Mouse (Mus musculus) Patski (cell line): ENCODE data around the gene Nudt4. TPM values are rescaled to one million over a fixed set of nuclear protein-coding genes. Genes with fewer than 3 reads are reported as not detected.

Experiments
- ATAC-seq: fragments of 100-300 bp; one replicate; pipeline ENCODE4 v1.8.0; 2021
- CTCF ChIA-PET: fragments of 350-600 bp; sonication (Branson Sonifier 250); formaldehyde crosslinking; loops from one replicate; lab custom pipeline; 2022; ENCODE audit warnings: inconsistent platforms; lab: Charles Lee
- POLR2A ChIA-PET: fragments of 350-600 bp; sonication (Branson Sonifier 250); formaldehyde crosslinking; loops from one replicate; lab custom pipeline; 2022; ENCODE audit warnings: antibody characterized with exemption, inconsistent platforms; lab: Charles Lee
- DNase-seq: peaks from one replicate; pipeline ENCODE4 v3.0.0-alpha.2; 2011; ENCODE audit warnings: low read depth, low spot score
- H3K27me3 ChIP-seq: fragments of 371-371 bp; one replicate; pipeline ENCODE4 v1.5.1; 2021
- CTCF ChIP-seq: fragments of 100-300 bp; IDR thresholded peaks from one replicate; pipeline ENCODE4 v1.5.1; 2021
- in situ Hi-C: fragments of 300-500 bp; cut with MboI; formaldehyde crosslinking; loops from 3 replicates; pipeline ENCODE4 v1.11.1; 2018; ENCODE audit warnings: low pct_unique_long_range_greater_than_20kb, mixed read lengths
- polyA plus RNA-seq: library from polyadenylated mRNA; unstranded; gene quantifications from one replicate; pipeline ENCODE4 v1.2.3, GENCODE M21; 2021

Gene Nudt4
- polyA plus RNA-seq, 1 experiment from 2014 or later, result 68.6 TPM

- H3K27me3 ChIP-seq, result no peaks in the 10 kb centered on the region
- POLR2A ChIA-PET, result interaction anchor here (0.6 kb wide), 1 partner anchor 276 kb away, joined by 4 read pairs; no protein-coding TSS in a partner anchor
- in situ Hi-C loops, result no loop called here
- no peak for ATAC-seq
- DNase-seq, result no peak
- TF ChIP-seq CTCF, result no peak
- CTCF ChIA-PET, result interaction anchor here (1.3 to 1.4 kb wide), 2 partner anchors 8 to 22 kb away, joined by 3 read pairs; no protein-coding TSS in a partner anchor
Observed at GRCm38 (mm10) chr10:95525871-95526270, 38.1 kb downstream of the Nudt4 start.

- ChIA-PET POLR2A (no interaction called here), CTCF (interaction anchor here (1.3 to 1.4 kb wide), 2 partner anchors 7 to 23 kb away, joined by 3 read pairs; no protein-coding TSS in a partner anchor)
- no peaks in the 10 kb centered on the region for H3K27me3 ChIP-seq
- DNase-seq (no peak), ATAC-seq (no peak)
- in situ Hi-C loops, result no loop called here
- no peak for TF ChIP-seq CTCF
Observed at GRCm38 (mm10) chr10:95525037-95525675, 38.8 kb downstream of the Nudt4 start.

GRCm38 (mm10) chr10:95517656-95518055 lies 46.3 kb downstream of the Nudt4 start:
- H3K27me3 ChIP-seq, result no peaks in the 10 kb centered on the region
- POLR2A ChIA-PET, result interaction anchor here (0.6 kb wide), 1 partner anchor 19 kb away, joined by 3 read pairs; no protein-coding TSS in a partner anchor
- DNase-seq, result no peak
- TF ChIP-seq CTCF, result no peak
- no peak for ATAC-seq
- in situ Hi-C loops, result no loop called here
- CTCF ChIA-PET, result interaction anchor here (1.0 to 1.4 kb wide), 2 partner anchors 8 to 11 kb away, joined by 3 read pairs; no protein-coding TSS in a partner anchor

- POLR2A ChIA-PET, result interaction anchor here (0.5 to 2.2 kb wide), 3 partner anchors 11 to 30 kb away, joined by 3 to 9 read pairs (median 3); no protein-coding TSS in a partner anchor
Observed at GRCm38 (mm10) chr10:95515293-95515931, 48.5 kb downstream of the Nudt4 start.

GRCm38 (mm10) chr10:95514656-95515292 lies 49.2 kb downstream of the Nudt4 start, which contains the start of gene Ube2n:
TSS of gene Ube2n (plus strand) at chr10:95515145.
- TF ChIP-seq CTCF, result no peak
- DNase-seq, result peak; percentile 81
- POLR2A ChIA-PET, result interaction anchor here (0.5 to 2.2 kb wide), 2 partner anchors 12 to 16 kb away, joined by 3 to 9 read pairs; no protein-coding TSS in a partner anchor
- H3K27me3 ChIP-seq, result no peaks in the 10 kb centered on the region
- in situ Hi-C loops, result no loop called here
- CTCF ChIA-PET, result interaction anchor here (0.8 kb wide), 1 partner anchor 30 kb away, joined by 3 read pairs; no protein-coding TSS in a partner anchor
- peak; percentile 94 for ATAC-seq

More at GRCm38 (mm10) chr10:95515293-95515931, 48.5 kb downstream of the Nudt4 start:
- in situ Hi-C loops, result no loop called here
- no peaks in the 10 kb centered on the region for H3K27me3 ChIP-seq
- CTCF ChIA-PET, result no interaction called here
- DNase-seq (no peak), ATAC-seq (peak; percentile 45)
- TF ChIP-seq CTCF, result no peak

- in situ Hi-C loops, result no loop called here
- DNase-seq (no peak), ATAC-seq (no peak)
- POLR2A ChIA-PET, result interaction anchor here (0.6 to 2.2 kb wide), 3 partner anchors 10 to 72 kb away, joined by 3 to 9 read pairs (median 6); no protein-coding TSS in a partner anchor
- no peaks in the 10 kb centered on the region for H3K27me3 ChIP-seq
- CTCF ChIA-PET, result interaction anchor here (0.8 to 1.4 kb wide), 4 partner anchors 10 to 30 kb away, joined by 3 to 4 read pairs (median 4); partner anchors contain the start of gene Mrpl42
- TF ChIP-seq CTCF, result no peak
Observed at GRCm38 (mm10) chr10:95513768-95514556, 50.0 kb downstream of the Nudt4 start.

GRCm38 (mm10) chr10:95512635-95513034 lies 51.3 kb downstream of the Nudt4 start:
- CTCF ChIA-PET, result interaction anchor here (1.4 kb wide), 2 partner anchors 11 to 17 kb away, joined by 3 to 4 read pairs; partner anchors contain the start of gene Mrpl42
- no peak for TF ChIP-seq CTCF
- ATAC-seq (no peak), DNase-seq (no peak)
- H3K27me3 ChIP-seq, result no peaks in the 10 kb centered on the region
- in situ Hi-C loops, result no loop called here
- POLR2A ChIA-PET, result interaction anchor here (0.6 kb wide), 2 partner anchors 55 to 595 kb away, joined by 3 to 9 read pairs; no protein-coding TSS in a partner anchor

GRCm38 (mm10) chr10:95509263-95509662 lies 54.7 kb downstream of the Nudt4 start:
- ChIA-PET CTCF (interaction anchor here (0.9 kb wide), 1 partner anchor 518 kb away, joined by 3 read pairs; no protein-coding TSS in a partner anchor), POLR2A (interaction anchor here (1.1 kb wide), 1 partner anchor 11 kb away, joined by 3 read pairs; no protein-coding TSS in a partner anchor)
- in situ Hi-C loops, result no loop called here
- TF ChIP-seq CTCF, result no peak
- no peak for DNase-seq
- no peaks in the 10 kb centered on the region for H3K27me3 ChIP-seq
- no peak for ATAC-seq

- ChIA-PET CTCF (no interaction called here), POLR2A (interaction anchor here (1.1 kb wide), 1 partner anchor 12 kb away, joined by 3 read pairs; no protein-coding TSS in a partner anchor)
- no peak for TF ChIP-seq CTCF
- no peaks in the 10 kb centered on the region for H3K27me3 ChIP-seq
- ATAC-seq (no peak), DNase-seq (no peak)
- in situ Hi-C loops, result no loop called here
Observed at GRCm38 (mm10) chr10:95508793-95509192, 55.2 kb downstream of the Nudt4 start.
